Mouse (Mus musculus) lung, postnatal 36 days (tissue): ENCODE measurements around the gene Tas2r123.

ENCODE experiments used
- DNase-seq: peaks from one replicate; pipeline ENCODE4 v3.0.0; 2022; ENCODE audit warnings: mixed read lengths

Gene Tas2r123

GRCm38 (mm10) chr6:132846842-132847241, at the start of gene Tas2r123:
Tas2r123 (plus strand) TSS chr6:132847142.
- DNase-seq: no peak

- no peak for DNase-seq
Observed at GRCm38 (mm10) chr6:132802518-132802917, 44.4 kb upstream of the Tas2r123 start, which contains the start of gene Tas2r117. Tas2r117 (plus strand) TSS chr6:132802818.

GRCm38 (mm10) chr6:132855138-132855537, 8.2 kb downstream of the Tas2r123 start, which contains the start of gene Tas2r116:
Tas2r116 (plus strand) TSS chr6:132855438.
- DNase-seq: no peak

GRCm38 (mm10) chr6:132867708-132868107, 20.8 kb downstream of the Tas2r123 start, which contains the start of gene Tas2r110:
Tas2r110 (plus strand) TSS chr6:132868008.
- no peak for DNase-seq

GRCm38 (mm10) chr6:132892711-132893110, 45.8 kb downstream of the Tas2r123 start, which contains the start of gene Tas2r113:
Tas2r113 (plus strand) TSS chr6:132893011.
- DNase-seq: no peak
